Mouse (Mus musculus) E14TG2a.4 (cell line): ENCODE data around the gene Maff.

ENCODE experiments used
- H3K27me3 ChIP-seq: 2 replicates; pipeline ENCODE4 v1.6.1; 2014; ENCODE audit warnings: low read length, control low read depth; ENCODE audit not compliant: insufficient read depth
- H3K36me3 ChIP-seq: 2 replicates; pipeline ENCODE4 v1.6.1; 2014; ENCODE audit warnings: low read length, control low read depth; ENCODE audit not compliant: insufficient read depth
- H3K4me1 ChIP-seq: replicated peaks from 2 replicates; pipeline ENCODE4 v1.6.1; 2014; ENCODE audit warnings: low read depth, low read length, control low read depth
- H3K4me3 ChIP-seq: replicated peaks from 2 replicates; pipeline ENCODE4 v1.5.1; 2014; ENCODE audit warnings: mild to moderate bottlenecking, low read length
- H3K9me3 ChIP-seq: 2 replicates; pipeline ENCODE4 v1.6.1; 2014; ENCODE audit warnings: low read length, control low read depth
- CTCF ChIP-seq: conservative IDR thresholded peaks from 2 replicates; pipeline ENCODE4 v1.5.1; 2014; ENCODE audit warnings: low read length
- NANOG ChIP-seq: IDR thresholded peaks from 2 replicates; pipeline ENCODE4 v1.6.1; 2014; ENCODE audit warnings: borderline replicate concordance, low read length, mixed read lengths
- POU5F1 ChIP-seq: IDR thresholded peaks from 2 replicates; pipeline ENCODE4 v1.6.1; 2014; ENCODE audit warnings: low read length, borderline replicate concordance

Gene Maff

GRCm38 (mm10) chr15:79400134-79400974, 53.9 kb downstream of the Maff start:
- H3K4me1 ChIP-seq: peaks cover 87% of the 10 kb centered on the region
- TF ChIP-seq NANOG (no peak), CTCF (no peak), POU5F1 (no peak)
- peaks cover 10% of the 10 kb centered on the region for H3K27me3 ChIP-seq
- peak overlapping the region; percentile 98 for H3K4me3 ChIP-seq
- peaks cover 21% of the 10 kb centered on the region for H3K36me3 ChIP-seq
- H3K9me3 ChIP-seq: no peaks in the 10 kb centered on the region

GRCm38 (mm10) chr15:79400975-79401365, 54.5 kb downstream of the Maff start:
- H3K27me3 ChIP-seq: peaks cover 10% of the 10 kb centered on the region
- H3K9me3 ChIP-seq: no peaks in the 10 kb centered on the region
- TF ChIP-seq CTCF (no peak), NANOG (no peak), POU5F1 (no peak)
- H3K4me3 ChIP-seq: peak overlapping the region; percentile 98
- peaks cover 15% of the 10 kb centered on the region for H3K36me3 ChIP-seq
- peaks cover 81% of the 10 kb centered on the region for H3K4me1 ChIP-seq

GRCm38 (mm10) chr15:79402176-79402575, 55.8 kb downstream of the Maff start:
- TF ChIP-seq NANOG: no peak
- no peak for TF ChIP-seq CTCF
- TF ChIP-seq POU5F1: no peak
- H3K4me1 ChIP-seq: peaks cover 81% of the 10 kb centered on the region
- no peaks in the 10 kb centered on the region for H3K9me3 ChIP-seq
- H3K36me3 ChIP-seq: peaks cover 11% of the 10 kb centered on the region
- H3K4me3 ChIP-seq: peak overlapping the region; percentile 98
- peaks cover 14% of the 10 kb centered on the region for H3K27me3 ChIP-seq

- peak within 1 kb of the TSS; percentile 98 for H3K4me3 ChIP-seq
- TF ChIP-seq CTCF (no peak), NANOG (no peak)
- peaks cover 9% of the 10 kb centered on the region for H3K36me3 ChIP-seq
Measured at GRCm38 (mm10) chr15:79402836-79403762, 56.7 kb downstream of the Maff start, which contains the start of gene Tmem184b. Gene Tmem184b, minus strand, starts transcription at chr15:79403569.

GRCm38 (mm10) chr15:79403763-79404210, 57.4 kb downstream of the Maff start:
- H3K36me3 ChIP-seq: 0 out of 2 replicates have a peak, but pooled peaks cover 4% of the 10 kb centered on the region
- peak overlapping the region; percentile 98 for H3K4me3 ChIP-seq
- peaks cover 22% of the 10 kb centered on the region for H3K27me3 ChIP-seq
- H3K4me1 ChIP-seq: peaks cover 71% of the 10 kb centered on the region
- H3K9me3 ChIP-seq: no peaks in the 10 kb centered on the region
- TF ChIP-seq POU5F1 (no peak), CTCF (no peak), NANOG (no peak)

More at GRCm38 (mm10) chr15:79402836-79403762, 56.7 kb downstream of the Maff start, which contains the start of gene Tmem184b:
- Histone ChIP-seq H3K9me3 (no peaks in the 10 kb centered on the region), H3K27me3 (peaks cover 16% of the 10 kb centered on the region), H3K4me1 (peaks cover 72% of the 10 kb centered on the region)

- H3K9me3 ChIP-seq: no peaks in the 10 kb centered on the region
- H3K4me3 ChIP-seq: no peak overlapping the region
- TF ChIP-seq CTCF (no peak), POU5F1 (no peak), NANOG (no peak)
- peaks cover 27% of the 10 kb centered on the region for H3K27me3 ChIP-seq
- 0 out of 2 replicates have a peak, but pooled peaks cover 4% of the 10 kb centered on the region for H3K36me3 ChIP-seq
- peaks cover 67% of the 10 kb centered on the region for H3K4me1 ChIP-seq
Measured at GRCm38 (mm10) chr15:79404277-79404676, 57.9 kb downstream of the Maff start.

- Histone ChIP-seq H3K4me1 (peaks cover 46% of the 10 kb centered on the region), H3K9me3 (no peaks in the 10 kb centered on the region), H3K4me3 (no peak overlapping the region), H3K27me3 (peaks cover 29% of the 10 kb centered on the region), H3K36me3 (no peaks in the 10 kb centered on the region)
- TF ChIP-seq POU5F1 (no peak), CTCF (no peak), NANOG (no peak)
Measured at GRCm38 (mm10) chr15:79406564-79406963, 60.1 kb downstream of the Maff start.
